22 mouse cellular contexts compared by ENCODE assay signal in genomic region chr1:169160220-169160619, GRCm38 (mm10).
DNase-seq lines count a peak whose midpoint lies in the region; ATAC-seq and TF ChIP-seq lines count a peak whose summit lies in the region.
"Had no signal": no experiment of that assay in that cellular context is flagged by ENCODE, and none has a peak within 500 bp of the region (broad histone marks: within the 10 kb centered on the region; RNA-seq: fewer than 3 reads in every experiment).

No protein-coding gene starts in this region.

- H3K36me3 ChIP-seq in stomach, embryonic 16.5 days (ENCODE audit: control insufficient read depth, insufficient read depth, low read length), result no peaks in the 10 kb centered on the region
- H3K36me3 ChIP-seq in stomach, postnatal 0 days (ENCODE audit: control insufficient read depth, insufficient read depth, low read length), result no peaks in the 10 kb centered on the region
- H3K36me3 ChIP-seq in kidney, embryonic 14.5 days (ENCODE audit: control insufficient read depth, insufficient read depth, low read length), result no peaks in the 10 kb centered on the region
- no peaks in the 10 kb centered on the region for H3K36me3 ChIP-seq in heart, embryonic 10.5 days
- H3K36me3 ChIP-seq: embryonic facial prominence, embryonic 13.5 days; midbrain, embryonic 10.5 days; neural tube, embryonic 13.5 days; stomach, embryonic 15.5 days had no signal

- no peaks in the 10 kb centered on the region for H3K9me3 ChIP-seq in stomach, embryonic 16.5 days (replicated peaks; ENCODE audit: control insufficient read depth, low read length)
- H3K9me3 ChIP-seq in stomach, postnatal 0 days (ENCODE audit: control insufficient read depth, low read length), result no peaks in the 10 kb centered on the region
- H3K9me3 ChIP-seq in kidney, embryonic 14.5 days (ENCODE audit: control insufficient read depth, low read length), result peaks cover 4% of the 10 kb centered on the region; the same call in 1 of the 2 replicates
- no peaks in the 10 kb centered on the region for H3K9me3 ChIP-seq in heart, embryonic 10.5 days
- H3K9me3 ChIP-seq: embryonic facial prominence, embryonic 13.5 days; midbrain, embryonic 10.5 days; stomach, embryonic 15.5 days had no signal

- no peak overlapping the region for H3K4me2 ChIP-seq in stomach, embryonic 16.5 days (ENCODE audit: low read depth, low read length)
- no peak overlapping the region for H3K4me2 ChIP-seq in stomach, postnatal 0 days (replicated peaks; ENCODE audit: low read depth)
- no peak overlapping the region for H3K4me2 ChIP-seq in kidney, embryonic 14.5 days (replicated peaks; ENCODE audit: low read depth, low read length)
- H3K4me2 ChIP-seq: embryonic facial prominence, embryonic 13.5 days; heart, embryonic 11.5 days; neural tube, embryonic 13.5 days; stomach, embryonic 15.5 days had no signal

- 0 out of 2 replicates have a peak, but pooled peaks cover 3% of the 10 kb centered on the region for H3K4me1 ChIP-seq in stomach, embryonic 16.5 days (ENCODE audit: control insufficient read depth, insufficient read depth, low read length)
- H3K4me1 ChIP-seq in stomach, postnatal 0 days (replicated peaks; ENCODE audit: control insufficient read depth, insufficient read depth), result no peaks in the 10 kb centered on the region
- peaks cover 3% of the 10 kb centered on the region; the same call in 1 of the 2 replicates for H3K4me1 ChIP-seq in kidney, embryonic 14.5 days (ENCODE audit: control insufficient read depth, insufficient read depth, low read length)
- H3K4me1 ChIP-seq in heart, embryonic 10.5 days, result peaks cover 3% of the 10 kb centered on the region; the same call in 1 of the 2 replicates
- H3K4me1 ChIP-seq: midbrain, embryonic 10.5 days; stomach, embryonic 15.5 days had no signal

- H3K4me3 ChIP-seq in stomach, embryonic 16.5 days (replicated peaks; ENCODE audit: low read length), result no peak overlapping the region
- H3K4me3 ChIP-seq in stomach, postnatal 0 days (ENCODE audit: low read depth, low read length), result no peak overlapping the region
- no peak overlapping the region for H3K4me3 ChIP-seq in kidney, embryonic 14.5 days (ENCODE audit: low read length)
- H3K4me3 ChIP-seq in heart, embryonic 10.5 days, result no peak overlapping the region
- H3K4me3 ChIP-seq: embryonic facial prominence, embryonic 13.5 days; layer of hippocampus, adult 2 months; midbrain, embryonic 10.5 days; myocyte; neural tube, embryonic 13.5 days; stomach, embryonic 15.5 days had no signal

- H3K27me3 ChIP-seq in stomach, embryonic 16.5 days (ENCODE audit: control insufficient read depth, insufficient read depth, low read length), result no peaks in the 10 kb centered on the region
- no peaks in the 10 kb centered on the region for H3K27me3 ChIP-seq in stomach, postnatal 0 days (ENCODE audit: control insufficient read depth, insufficient read depth, low read length)
- no peaks in the 10 kb centered on the region for H3K27me3 ChIP-seq in kidney, embryonic 14.5 days (ENCODE audit: control insufficient read depth, insufficient read depth, low read length)
- H3K27me3 ChIP-seq in heart, embryonic 10.5 days (ENCODE audit: insufficient read depth, poor library complexity, severe bottlenecking), result no peaks in the 10 kb centered on the region
- H3K27me3 ChIP-seq: embryonic facial prominence, embryonic 13.5 days; neural tube, embryonic 13.5 days; stomach, embryonic 15.5 days had no signal

- TF ChIP-seq EP300 in stomach, postnatal 0 days (optimal IDR thresholded peaks at IDR 0.05), result no peak

- no peak overlapping the region for H3K9ac ChIP-seq in stomach, embryonic 16.5 days (ENCODE audit: low read length)
- H3K9ac ChIP-seq in stomach, postnatal 0 days (ENCODE audit: low read length), result no peak overlapping the region
- no peak overlapping the region for H3K9ac ChIP-seq in kidney, embryonic 14.5 days (ENCODE audit: low read depth, low read length)
- H3K9ac ChIP-seq: embryonic facial prominence, embryonic 13.5 days; neural tube, embryonic 13.5 days; stomach, embryonic 15.5 days had no signal

- no peak for ATAC-seq in stomach, embryonic 16.5 days (ENCODE audit: insufficient read depth, low FRiP score)
- no peak for ATAC-seq in stomach, postnatal 0 days (ENCODE audit: low FRiP score, low TSS enrichment)
- ATAC-seq in kidney, embryonic 14.5 days (ENCODE audit: low FRiP score, low TSS enrichment), result no peak; the same call in 1 of the 2 replicates
- ATAC-seq: activated CD4-positive, CD25-positive, alpha-beta regulatory T cell, adult 4 months; forebrain, embryonic 14.5 days; hindbrain, embryonic 16.5 days; midbrain, embryonic 16.5 days had no signal

- peak; percentile 40 for DNase-seq in kidney, adult 11 months
- no peak for DNase-seq in kidney, adult 18-20 months
- DNase-seq in stomach, postnatal 0 days (ENCODE audit: low spot score), result no peak
- DNase-seq in kidney, postnatal 4 days, result peak; percentile 9 to 29
- no peak for DNase-seq in thymus, postnatal 0 days (ENCODE audit: low spot score)
- DNase-seq in heart, embryonic 10.5 days (ENCODE audit: low spot score), result no peak
- DNase-seq: cerebellum, adult 8-10 months; cerebellum, postnatal 36 days; layer of hippocampus, postnatal 36 days had no signal

- 0 out of 2 replicates have a peak overlapping the region, but pooled peaks have one; percentile 27 for H3K27ac ChIP-seq in stomach, embryonic 16.5 days (ENCODE audit: low read length)
- H3K27ac ChIP-seq in stomach, postnatal 0 days (replicated peaks), result no peak overlapping the region
- peak overlapping the region; percentile 70 for H3K27ac ChIP-seq in kidney, embryonic 14.5 days (ENCODE audit: low read depth, low read length)
- no peak overlapping the region for H3K27ac ChIP-seq in heart, embryonic 10.5 days
- H3K27ac ChIP-seq: embryonic facial prominence, embryonic 13.5 days; layer of hippocampus, adult 2 months; midbrain, embryonic 10.5 days; neural tube, embryonic 13.5 days had no signal

- TF ChIP-seq CTCF in stomach, postnatal 0 days (IDR thresholded peaks at IDR 0.05; ENCODE audit: low read depth), result no peak

- 61% methylated on average over 1 of the region's 1 CpGs for WGBS in stomach, embryonic 16.5 days
- 52% methylated on average over 1 of the region's 1 CpGs for WGBS in stomach, postnatal 0 days
- WGBS in kidney, embryonic 14.5 days, result 42% methylated on average over 1 of the region's 1 CpGs
- 70% methylated on average over 1 of the region's 1 CpGs for WGBS in heart, embryonic 10.5 days

Comparison
In these comparisons a context has a peak if more than half of its experiments do, and no peak if none do; other contexts are left out.
1. DNase-seq: peak in kidney, adult 11 months (single experiment) and kidney, postnatal 4 days (2 of 2); none in kidney, adult 18-20 months (single experiment), stomach, postnatal 0 days (single experiment), thymus, postnatal 0 days (single experiment) and heart, embryonic 10.5 days (single experiment).
2. H3K27ac ChIP-seq: peak in stomach, embryonic 16.5 days (single experiment) and kidney, embryonic 14.5 days (single experiment); none in stomach, postnatal 0 days (single experiment) and heart, embryonic 10.5 days (single experiment).